Mouse (Mus musculus) cerebellum, postnatal 4 days (tissue): ENCODE data around the gene Psme4.
"Not testable (repeated sequence)": the region's sequence is repeated elsewhere in the genome, so short reads cannot be mapped to it uniquely, and the experiment has no call there.

Experiments used
- DNase-seq, 2 experiments: peaks; one replicate each; pipeline ENCODE4 v3.0.0; 2022; ENCODE audit warnings: low spot score in 2 of 2, mixed read lengths in 1 of 2

Psme4 gene

DNA sequence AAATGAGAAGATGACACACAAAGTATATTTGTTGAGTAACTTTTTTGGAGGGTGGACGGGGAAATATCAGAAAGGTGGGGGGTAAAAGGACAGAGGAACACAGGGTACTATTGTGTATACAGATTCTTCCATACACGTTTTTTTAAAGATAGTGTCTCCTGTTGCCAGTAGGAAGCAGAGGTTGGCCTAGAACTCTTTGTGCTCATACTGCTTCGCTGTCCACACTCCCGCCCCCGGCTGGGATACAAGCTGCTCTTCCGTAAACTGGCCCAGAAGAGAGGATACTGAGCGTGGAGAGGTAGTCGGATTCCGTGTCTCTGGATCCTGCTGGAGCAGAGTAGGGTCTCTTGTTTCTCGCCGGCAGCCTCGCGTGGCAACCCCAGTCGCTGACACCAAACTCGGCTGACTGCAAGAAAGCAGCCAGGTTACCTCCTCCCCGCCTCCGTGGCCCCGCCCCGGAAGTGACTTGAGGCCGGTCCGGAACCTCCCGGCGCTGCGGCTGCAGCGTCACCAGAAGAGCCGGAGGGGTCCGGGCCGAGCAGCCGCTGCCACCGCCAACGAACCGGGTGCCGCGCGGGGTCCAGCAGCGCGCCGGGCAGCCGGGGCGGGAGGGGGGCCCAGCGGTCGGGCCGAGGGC is at the start of gene Psme4:
Gene Psme4, plus strand, starts transcription at position 460 of the 637 bp plus-strand sequence.
- peak; percentile 90 for DNase-seq

DNA sequence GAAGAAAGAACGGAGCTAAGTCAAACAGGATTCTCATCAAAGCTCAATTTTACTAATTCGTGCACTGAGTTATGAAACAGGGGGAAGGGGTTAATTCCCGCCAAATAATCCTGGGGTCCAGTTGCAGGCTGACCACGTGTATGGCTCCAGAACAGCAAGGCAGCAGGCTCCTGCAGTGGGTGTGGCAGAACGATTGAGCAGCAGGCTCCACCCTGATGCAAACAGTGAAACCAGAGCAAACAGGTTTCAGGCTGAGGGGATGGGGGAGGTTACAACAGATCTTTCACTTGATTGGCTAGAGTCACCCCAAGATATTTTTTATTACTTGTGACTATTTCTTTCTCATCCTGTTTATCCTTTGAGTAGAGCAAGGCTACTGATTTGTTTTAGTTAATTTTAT is 48.1 kb upstream of the Psme4 start:
- DNase-seq = no peak

DNA sequence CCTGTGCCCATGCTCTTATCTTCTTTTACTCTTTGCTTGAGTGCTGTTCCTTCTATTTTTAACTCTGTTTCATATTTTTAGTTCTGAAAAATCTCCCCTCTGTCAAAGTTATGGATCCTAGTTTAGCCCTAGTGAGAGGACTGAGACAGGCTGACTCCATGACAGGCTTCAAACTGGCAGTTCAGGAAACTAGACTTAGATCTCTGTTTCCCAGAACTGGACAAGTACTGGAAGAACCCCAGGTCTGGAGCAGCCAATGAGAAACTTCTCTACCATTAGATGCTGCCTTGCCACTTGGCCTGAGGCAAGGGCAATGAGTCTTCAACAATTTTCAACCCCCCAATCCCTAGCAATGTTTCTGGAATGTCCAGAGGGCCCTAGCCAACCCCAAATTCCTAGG is 40.8 kb upstream of the Psme4 start:
- DNase-seq = no peak

DNA sequence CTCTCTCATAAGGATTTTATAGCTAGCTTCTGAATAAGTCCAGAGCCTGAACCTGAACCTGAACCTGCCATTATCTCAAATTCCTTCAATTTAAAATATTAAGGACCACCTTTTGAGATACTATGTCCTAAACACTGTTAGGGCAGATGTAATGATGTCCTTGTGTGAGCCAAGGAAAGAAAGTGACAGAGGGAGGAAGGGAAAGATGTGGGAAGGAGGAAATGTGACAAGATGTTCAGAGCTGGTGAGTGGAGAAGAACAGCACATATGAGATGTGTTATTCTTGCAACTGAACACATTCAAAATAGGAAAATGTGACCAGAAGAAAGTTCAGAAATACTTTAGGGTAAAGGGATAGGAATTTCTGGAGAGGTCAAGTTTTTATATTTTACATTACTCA is 38.1 kb upstream of the Psme4 start:
- no peak for DNase-seq

DNA sequence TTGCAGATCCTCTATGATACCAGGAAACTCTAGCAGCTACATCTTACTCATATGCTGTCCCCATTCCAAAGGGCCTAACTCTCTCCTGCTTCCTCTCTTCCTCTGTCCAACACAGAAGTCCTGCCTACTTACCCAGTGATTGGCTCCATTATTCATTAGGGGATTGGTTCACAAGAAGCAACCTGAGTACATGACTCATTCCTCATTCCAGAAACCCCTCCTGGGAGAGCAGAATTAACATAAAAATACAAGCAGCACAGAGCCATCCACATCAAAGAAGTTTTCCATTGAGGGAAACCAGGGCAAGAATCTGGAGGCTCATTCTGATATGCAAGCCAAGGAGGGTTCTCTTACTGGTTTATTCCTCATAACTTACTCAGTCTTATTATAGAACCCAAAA is 27.5 kb upstream of the Psme4 start:
- no peak for DNase-seq

DNA sequence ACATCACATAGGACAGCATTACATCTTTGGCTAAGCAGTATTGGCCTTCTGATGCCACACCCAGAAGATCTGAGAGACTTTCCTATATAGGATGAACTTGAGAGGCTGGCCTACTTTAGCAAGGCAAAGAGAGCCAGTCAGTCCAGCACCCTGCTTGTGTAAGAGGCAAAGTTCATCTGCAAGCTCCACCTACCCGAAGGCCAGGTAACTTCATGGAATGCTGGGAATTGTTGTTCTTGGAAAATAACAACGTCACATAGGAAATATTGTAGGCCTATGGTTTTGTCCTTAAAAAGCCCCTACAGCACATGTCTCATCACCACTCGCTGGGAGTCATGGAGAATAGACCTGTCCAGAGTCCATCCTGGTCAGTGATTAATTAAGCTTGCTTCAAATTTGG is 22.6 kb upstream of the Psme4 start:
- DNase-seq = no peak

DNA sequence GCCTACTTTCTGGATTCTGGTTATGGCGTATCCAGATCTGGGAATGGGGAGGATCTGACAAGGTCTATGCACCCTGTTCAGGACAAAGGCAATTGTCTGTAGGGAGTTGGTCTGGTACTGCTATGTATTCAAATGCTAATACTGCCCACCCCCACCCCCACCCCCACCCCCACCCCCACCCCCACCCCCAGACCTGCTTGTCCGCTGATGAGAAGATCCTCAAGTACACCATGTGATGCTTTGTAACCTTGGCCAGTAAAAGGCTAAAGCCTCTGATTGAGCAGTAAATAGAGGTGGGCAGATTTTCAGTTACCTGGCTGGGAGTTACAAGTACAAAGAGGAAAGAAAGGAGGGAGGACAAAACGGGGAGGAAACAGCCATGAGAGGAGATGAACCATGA is 21.9 kb upstream of the Psme4 start:
- DNase-seq = no peak

DNA sequence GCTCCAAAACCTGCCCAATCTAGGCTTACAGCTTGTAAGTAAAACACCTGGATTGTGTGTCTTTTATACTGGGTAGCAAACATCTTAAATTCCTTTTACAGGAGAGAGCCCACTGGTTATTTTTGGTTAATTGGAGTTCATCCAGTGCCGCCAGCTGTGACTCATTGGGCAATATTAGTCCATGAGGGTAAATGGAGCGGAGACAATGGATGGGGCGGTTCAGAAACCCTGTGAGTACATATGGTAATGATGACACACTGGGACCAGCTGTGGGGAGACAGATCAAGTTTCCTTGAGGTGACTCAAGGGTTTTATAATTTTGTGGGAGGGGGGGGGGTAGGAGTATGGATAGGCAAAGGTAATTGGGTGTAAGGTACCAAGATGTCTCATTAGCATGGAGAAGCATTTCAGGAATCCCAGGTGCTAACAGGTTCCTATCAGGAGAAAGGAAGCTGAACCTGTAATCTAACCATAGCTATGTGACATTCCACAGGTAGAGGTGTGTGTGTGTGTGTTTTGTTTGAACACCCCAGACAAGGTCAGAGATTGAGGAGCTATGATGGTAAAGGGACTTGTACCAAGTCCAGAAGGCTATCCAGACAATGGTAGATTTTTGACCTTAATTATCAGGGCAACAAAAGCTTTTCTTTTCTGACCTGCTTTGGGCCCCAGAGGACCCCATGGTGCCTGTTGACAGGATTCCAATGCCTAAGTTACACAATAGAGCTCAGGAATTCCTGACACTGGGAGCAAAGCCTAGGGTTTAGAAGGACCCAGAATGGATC is 21.3 kb upstream of the Psme4 start:
- DNase-seq = no peak

DNA sequence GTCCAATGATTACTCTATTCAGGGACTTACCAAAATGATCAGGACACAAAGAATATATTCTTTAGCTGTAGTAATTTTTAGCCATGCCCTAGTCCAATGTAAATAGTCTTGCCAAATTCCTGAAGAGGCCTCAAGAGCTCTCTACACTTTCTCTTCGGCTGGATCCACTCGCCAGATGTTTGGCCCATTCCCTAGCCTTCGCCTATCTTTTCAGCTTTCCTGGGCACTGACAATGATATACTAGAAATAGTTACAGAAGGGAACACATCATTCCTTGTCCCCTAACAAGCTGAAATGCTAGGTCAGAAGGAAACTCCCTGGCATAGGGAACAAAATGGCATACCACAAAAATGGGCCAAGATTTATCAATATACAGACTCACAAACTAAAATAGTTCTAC is 18.6 kb upstream of the Psme4 start:
- DNase-seq = no peak

DNA sequence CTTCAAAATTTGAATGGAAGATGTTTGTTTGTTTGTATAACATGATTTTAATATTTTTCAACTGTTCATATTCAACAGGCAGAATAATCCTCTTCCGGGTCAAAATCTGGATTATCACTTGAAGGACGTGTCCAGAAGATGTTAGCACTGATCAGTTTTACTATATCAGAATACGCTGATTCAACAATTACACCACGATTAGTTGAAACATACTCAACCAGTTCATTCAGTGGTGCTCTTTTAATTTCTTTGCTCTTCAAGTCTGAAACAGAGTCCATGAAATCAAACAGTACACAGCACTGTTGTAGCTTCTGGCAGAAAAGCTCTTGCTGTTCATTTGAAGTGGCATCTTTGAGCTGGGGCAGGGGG is 17.1 kb upstream of the Psme4 start:
- DNase-seq = not testable (repeated sequence)

DNA sequence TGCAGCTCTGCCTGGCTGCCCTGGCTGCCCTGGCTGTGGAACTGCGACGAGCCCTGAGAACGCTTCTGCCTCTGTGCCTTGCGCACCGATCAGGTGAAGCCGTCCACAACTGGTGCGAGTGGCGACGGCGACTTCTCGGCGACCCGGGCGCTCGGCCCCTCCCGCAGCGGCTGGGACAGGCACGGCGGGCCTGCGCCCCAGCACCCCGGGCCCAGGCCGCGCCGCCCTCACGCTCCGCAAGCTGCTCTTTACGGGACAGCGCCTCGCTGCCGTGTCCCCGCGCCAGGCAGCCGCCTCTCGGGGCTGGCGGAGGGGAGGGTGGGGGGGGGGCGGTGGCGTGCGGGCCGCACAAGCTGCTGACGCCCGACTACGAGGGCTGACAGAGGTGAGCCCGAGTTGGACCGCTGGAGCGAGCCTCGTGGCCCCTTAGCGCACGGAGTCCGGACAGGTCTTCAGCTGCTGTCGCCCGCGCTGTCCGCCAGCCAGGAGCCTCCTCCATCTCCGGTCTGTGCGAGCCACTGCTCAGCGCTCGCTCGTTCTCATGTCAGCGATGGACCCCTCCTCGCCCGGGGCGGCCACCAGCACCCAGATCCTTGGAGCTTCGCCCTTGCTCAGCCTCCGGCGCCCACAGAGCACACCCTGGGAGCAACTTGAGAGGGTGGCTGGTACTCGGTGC is 16.5 kb upstream of the Psme4 start:
- peak in 1 of 2 experiments; percentile 29 for DNase-seq

DNA sequence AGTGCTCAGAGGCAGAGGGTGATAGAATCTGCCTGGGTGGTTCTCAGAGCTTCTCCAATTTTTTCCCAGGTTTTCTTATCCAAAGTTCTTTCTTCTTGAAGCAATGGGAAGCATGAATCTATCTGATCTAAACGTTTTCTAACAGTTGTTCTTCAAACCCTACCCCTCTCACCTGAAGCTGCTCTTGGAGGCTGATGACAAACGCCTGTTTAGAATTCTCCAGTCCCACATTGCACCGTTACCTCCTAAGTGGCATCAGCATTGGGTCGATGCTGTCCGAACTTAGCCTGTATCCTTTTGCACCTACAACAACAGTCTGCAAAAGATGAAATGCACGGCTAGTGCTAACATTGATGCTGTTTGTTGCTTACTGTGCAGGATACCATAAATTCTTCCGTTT is 10.1 kb upstream of the Psme4 start:
- DNase-seq = no peak

DNA sequence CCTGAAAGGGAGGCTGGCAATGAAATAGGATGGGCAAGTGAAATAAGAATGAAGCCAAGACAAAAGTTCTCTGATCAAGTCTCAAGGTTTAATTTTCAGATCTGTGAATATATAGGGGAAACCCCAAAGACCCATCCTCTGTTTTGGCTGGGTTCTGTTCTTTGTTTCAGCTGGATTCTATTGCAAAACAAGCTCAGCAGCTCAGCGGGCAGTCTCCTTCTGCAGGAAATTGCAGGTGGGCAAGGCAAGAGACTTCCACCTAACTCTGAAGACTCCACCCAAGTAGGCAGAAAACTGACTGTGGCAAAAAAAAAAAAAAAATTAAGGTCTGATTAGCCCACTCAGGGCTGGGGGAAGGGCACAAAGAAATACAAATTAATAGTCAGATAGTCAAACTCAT is 9.6 kb upstream of the Psme4 start:
- DNase-seq = no peak

DNA sequence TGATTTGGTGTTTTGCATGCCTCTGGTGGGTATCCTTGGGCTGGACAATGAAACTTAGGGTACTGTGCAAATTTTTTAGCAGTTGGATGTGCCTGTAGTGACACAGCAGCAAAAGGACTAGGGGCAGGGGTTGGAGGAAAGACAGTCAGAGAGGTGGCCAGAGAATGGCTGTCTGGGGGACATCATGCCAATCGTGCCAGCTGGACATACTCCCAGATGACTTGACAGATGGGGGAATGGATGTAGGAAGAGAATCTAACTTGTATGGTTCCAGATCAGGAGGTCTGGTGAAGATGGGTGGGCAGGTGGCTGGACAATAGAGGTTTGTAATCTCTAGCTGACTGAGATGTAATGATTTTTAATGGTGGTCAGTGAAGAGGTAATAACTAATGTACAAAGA is 6.5 kb upstream of the Psme4 start:
- DNase-seq = no peak

DNA sequence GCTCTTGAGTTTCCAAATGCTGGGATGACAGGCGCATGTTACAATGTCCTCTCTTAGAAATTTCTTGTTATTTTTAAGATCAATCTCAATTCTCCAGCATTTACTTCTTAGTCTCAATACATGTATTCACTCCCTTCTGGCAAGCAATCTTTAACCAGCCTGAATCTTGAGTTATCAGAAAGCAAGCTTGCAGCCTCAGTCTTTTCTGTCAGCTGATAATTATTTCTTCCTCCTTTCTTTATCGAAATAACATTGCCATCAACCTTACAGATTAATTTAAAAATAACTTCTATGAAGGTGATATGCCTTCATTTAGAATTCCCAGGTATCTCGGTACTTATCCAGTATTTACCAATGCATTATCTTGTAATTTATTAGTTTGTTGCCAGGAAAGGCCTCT is 709 bp upstream of the Psme4 start:
- no peak for DNase-seq

DNA sequence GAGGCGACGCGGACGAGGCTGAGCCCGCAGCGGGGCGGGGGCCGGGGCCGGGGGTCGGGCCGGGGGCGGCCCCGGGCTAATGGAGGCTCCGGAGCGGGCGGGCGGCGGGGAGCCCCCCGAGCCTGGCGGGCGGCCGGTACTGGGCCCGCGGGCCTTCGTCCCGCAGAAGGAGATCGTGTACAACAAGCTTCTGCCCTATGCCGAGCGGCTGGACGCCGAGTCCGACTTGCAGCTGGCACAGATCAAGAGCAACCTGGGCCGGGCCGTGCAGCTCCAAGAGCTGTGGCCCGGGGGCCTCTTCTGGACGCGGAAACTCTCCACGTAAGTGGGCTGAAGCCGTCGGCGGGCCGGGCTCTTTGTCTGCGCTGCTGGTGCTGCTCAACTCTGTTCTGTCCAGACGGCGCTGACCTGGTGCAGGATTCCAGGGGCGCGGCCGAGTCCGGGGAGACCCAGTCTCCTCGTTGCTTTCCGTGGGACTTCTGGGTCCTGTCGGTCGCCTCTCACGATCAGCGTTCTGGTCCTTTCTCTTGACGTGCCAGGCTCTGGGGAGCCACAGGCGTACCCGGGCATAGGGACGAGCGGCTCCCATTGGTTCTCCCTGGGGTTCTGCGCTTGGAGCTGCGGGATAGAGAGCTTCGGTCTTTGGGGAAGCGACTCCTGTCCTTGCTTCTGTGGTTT is 517 bp downstream of the Psme4 start:
- peak; percentile 26 to 42 for DNase-seq

DNA sequence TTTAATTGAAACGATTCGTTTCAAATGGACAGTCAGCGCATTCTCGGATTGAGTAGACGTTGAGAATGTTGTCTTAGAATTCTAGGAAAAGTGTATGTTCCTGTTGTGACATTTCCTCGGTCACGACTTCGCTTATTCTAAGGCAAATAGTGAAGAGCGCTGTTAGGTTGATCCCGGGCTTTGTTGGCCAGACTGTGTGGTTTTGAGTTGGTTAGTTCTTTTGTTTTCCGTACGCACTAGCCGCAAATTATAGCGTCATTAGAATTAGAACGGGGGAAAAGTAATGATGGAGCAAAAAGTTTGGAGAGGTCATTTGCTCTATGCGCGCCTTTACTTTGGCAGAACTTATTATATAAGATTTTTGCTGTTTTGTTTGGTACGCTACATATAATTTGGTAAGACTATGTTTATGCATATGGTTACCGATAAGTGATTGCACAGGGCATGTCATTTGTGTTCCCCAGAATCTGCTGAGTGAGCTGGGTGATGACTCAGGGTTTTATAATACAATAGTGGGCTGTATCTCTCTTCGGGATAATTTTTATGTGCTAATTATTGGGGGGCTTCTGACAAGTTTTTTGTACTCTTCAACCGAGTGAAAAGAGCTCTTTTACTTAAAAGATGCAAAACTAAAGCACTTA is 1.4 kb downstream of the Psme4 start:
- DNase-seq = no peak

DNA sequence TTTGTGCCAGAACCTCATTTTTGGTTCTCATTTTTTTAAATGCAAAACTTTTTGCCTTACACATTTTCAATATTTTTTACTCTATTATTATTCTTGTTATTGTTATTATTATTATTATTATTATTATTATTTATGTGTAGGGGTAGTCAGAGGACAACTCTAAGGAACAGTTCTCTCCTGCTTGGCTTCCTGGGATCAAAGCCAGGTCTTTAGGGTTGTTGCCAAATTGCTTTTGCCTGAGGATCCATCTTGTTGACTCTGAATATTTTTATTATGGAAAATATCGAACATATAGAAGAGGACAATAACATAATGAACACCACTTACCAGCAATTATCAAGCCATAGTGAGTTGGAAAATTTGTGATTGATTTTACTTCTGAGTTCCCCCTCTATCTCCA is 3.1 kb downstream of the Psme4 start:
- DNase-seq = no peak

DNA sequence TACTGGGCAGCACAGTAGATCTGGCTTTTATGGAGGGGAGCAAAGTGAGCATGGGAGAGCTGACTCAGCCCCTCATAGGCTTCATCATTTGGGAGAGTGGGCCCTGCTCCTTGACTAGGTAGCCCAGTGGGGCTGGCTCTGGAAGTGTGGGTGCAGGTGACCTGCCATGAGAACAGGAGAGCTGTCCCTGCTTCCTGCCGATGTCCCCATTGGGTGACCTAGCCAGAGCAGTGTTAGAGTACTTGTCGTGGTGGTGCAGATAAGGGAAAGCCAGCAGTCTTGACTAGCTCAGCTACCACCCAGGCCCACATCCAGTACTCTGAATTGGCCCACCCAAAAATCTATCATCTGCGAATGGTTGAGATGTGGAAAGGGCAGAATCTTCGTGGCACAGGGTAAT is 6.0 kb downstream of the Psme4 start:
- DNase-seq = no peak

DNA sequence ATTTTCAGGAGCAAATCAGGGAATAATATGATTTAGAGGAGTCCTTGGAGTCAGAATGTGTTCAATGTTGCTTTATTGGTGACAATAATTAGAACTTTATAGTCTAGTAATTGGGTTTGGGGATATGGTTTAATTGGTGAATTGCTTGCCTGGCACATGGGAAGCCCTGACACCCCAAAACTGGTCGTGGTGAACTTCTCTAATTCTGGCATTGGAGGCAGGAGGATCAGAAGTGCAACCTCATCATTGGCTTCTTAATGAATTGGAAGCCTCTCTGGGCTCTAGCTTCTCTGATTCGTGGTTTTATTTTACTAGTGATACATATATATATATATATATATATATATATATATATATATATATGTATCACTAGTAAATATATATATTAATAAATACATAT is 9.4 kb downstream of the Psme4 start:
- DNase-seq = no peak

DNA sequence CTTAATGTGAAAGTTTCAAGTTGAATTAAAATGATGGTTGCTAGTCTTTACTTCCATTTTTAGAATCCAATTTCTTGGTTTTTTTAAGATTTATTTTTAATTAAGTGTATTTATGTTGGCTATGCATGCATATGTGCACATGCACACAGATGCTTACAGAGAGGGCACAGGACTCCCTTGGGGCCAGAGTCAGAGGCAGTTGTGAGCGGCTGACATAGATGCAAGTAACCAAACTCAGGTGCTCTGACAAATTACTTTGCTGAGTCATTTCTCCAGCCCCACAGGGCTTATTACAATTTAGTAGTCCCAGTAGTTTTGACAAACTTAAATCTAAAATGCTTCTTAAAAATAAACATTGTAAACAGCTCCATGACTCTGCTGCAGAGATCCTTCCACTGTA is 10.1 kb downstream of the Psme4 start:
- DNase-seq = no peak

DNA sequence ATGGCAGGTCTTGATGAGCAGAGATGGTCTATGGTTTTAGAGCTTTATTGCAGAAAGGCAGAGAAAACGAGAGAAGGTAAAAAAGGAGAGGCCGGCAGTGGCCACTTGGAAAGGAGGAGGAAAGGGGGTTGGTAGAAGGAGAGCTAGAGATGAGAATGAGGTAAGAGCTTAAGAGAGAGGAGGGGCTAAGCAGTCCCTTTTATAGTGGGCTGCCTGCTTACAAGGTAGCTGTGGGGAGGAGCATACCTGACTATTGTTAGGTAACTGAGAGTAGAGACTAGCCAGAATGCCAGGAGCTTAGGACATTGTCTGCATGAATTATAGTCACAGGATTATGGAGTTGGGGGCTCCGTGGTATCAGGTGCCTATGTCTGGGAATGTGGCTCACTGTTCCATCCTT is 14.0 kb downstream of the Psme4 start:
- no peak for DNase-seq
